Mouse (Mus musculus) midbrain, postnatal 0 days (tissue): Measurements from ENCODE around the gene Cacfd1. TPM values are rescaled to one million over a fixed set of nuclear protein-coding genes. Genes with fewer than 3 reads are reported as not detected.
A peak's percentile ranks its signal among the peaks of the same experiment; 100 is the strongest.

ENCODE experiments used
- ATAC-seq: fragments of 200-750 bp; cut with Nextera tagmentation; 2 replicates; pipeline ENCODE4 v1.8.0; 2017; ENCODE audit warnings: moderate number of reproducible peaks, mild to moderate bottlenecking, moderate TSS enrichment, moderate library complexity; ENCODE audit not compliant: low FRiP score
- DNase-seq: peaks from one replicate; pipeline ENCODE4 v3.0.0-alpha.2; 2015; ENCODE audit warnings: low spot score
- H3K27ac ChIP-seq: fragments of 300-500 bp; sonication (generic); 2 replicates; pipeline ENCODE4 v1.5.1; 2014; ENCODE audit warnings: low read depth, mild to moderate bottlenecking, low read length, mixed read lengths
- H3K27me3 ChIP-seq: fragments of 300-500 bp; sonication (generic); 2 replicates; pipeline ENCODE4 v1.6.1; 2014; ENCODE audit warnings: low read length, control low read depth, mixed read lengths; ENCODE audit not compliant: insufficient read depth
- H3K36me3 ChIP-seq: fragments of 300-500 bp; sonication (generic); 2 replicates; pipeline ENCODE4 v1.6.1; 2014; ENCODE audit warnings: low read length, control low read depth, mixed read lengths; ENCODE audit not compliant: insufficient read depth
- H3K4me1 ChIP-seq: fragments of 300-500 bp; sonication (generic); 2 replicates; pipeline ENCODE4 v1.6.1; 2014; ENCODE audit warnings: mild to moderate bottlenecking, control low read depth, antibody characterized with exemption, low read length, mixed read lengths; ENCODE audit not compliant: insufficient read depth
- H3K4me2 ChIP-seq: fragments of 300-500 bp; sonication (generic); 2 replicates; pipeline ENCODE4 v1.6.1; 2014; ENCODE audit warnings: low read depth, mild to moderate bottlenecking, low read length, mixed read lengths; ENCODE audit not compliant: poor library complexity, severe bottlenecking
- H3K4me3 ChIP-seq: fragments of 300-500 bp; sonication (generic); 2 replicates; pipeline ENCODE4 v1.5.1; 2014; ENCODE audit warnings: low read depth, mild to moderate bottlenecking, low read length, moderate library complexity
- H3K9ac ChIP-seq: fragments of 300-500 bp; sonication (generic); replicated peaks from 2 replicates; pipeline ENCODE4 v1.6.1; 2014; ENCODE audit warnings: mild to moderate bottlenecking, low read length, moderate library complexity, mixed read lengths; ENCODE audit not compliant: poor library complexity, severe bottlenecking
- H3K9me3 ChIP-seq: fragments of 300-500 bp; sonication (generic); 2 replicates; pipeline ENCODE4 v1.6.1; 2016; ENCODE audit warnings: low read length, control low read depth
- CTCF ChIP-seq: IDR thresholded peaks from 2 replicates; pipeline ENCODE4 v1.5.1; 2016; ENCODE audit warnings: antibody characterized with exemption, mild to moderate bottlenecking
- WGBS: fragments of 180-500 bp; shearing (Covaris S2); extraction: QIAGEN DNeasy Blood & Tissue Kit; methylation state at CpG from one replicate; pipeline ENCODE4 v1.1.7; 2014; 5-methylcytosine and 5-hydroxymethylcytosine counted together
- polyA plus RNA-seq: library from polyadenylated mRNA; unstranded; fragments of >200 nt; fragmentation: Nextera tagmentation; extraction: Ambion mirVana; gene quantifications from 2 replicates; pipeline ENCODE4 v1.2.1, GENCODE M21; 2015
- total RNA-seq: library from RNA; depleted of rRNA; stranded (reverse); fragments of >200 nt; gene quantifications from 2 replicates; pipeline ENCODE4 v1.2.3, GENCODE M21; 2014; rRNA removed

Gene Cacfd1
- total and polyA plus RNA-seq, 2 experiments from 2014 or later: 63.0 to 97.1 TPM

GRCm38 (mm10) chr2:27069646-27070045 lies 59.9 kb downstream of the Cacfd1 start:
- DNase-seq (peak; percentile 44), ATAC-seq (no peak)
- no peak for TF ChIP-seq CTCF
- H3K9ac ChIP-seq: no peak overlapping the region
- no peaks in the 10 kb centered on the region for H3K36me3 ChIP-seq
- WGBS: 54% methylated on average over 3 of the region's 3 CpGs
- no peaks in the 10 kb centered on the region for H3K4me1 ChIP-seq
- H3K27ac ChIP-seq: no peak overlapping the region
- H3K27me3 ChIP-seq: no peaks in the 10 kb centered on the region
- H3K4me3 ChIP-seq: no peak overlapping the region
- H3K4me2 ChIP-seq: no peak overlapping the region
- H3K9me3 ChIP-seq: no peaks in the 10 kb centered on the region

GRCm38 (mm10) chr2:27070247-27070813 lies 60.6 kb downstream of the Cacfd1 start:
- ATAC-seq: no peak
- H3K9ac ChIP-seq: no peak overlapping the region
- H3K4me3 ChIP-seq: no peak overlapping the region
- 84% methylated on average over 2 of the region's 2 CpGs for WGBS
- no peak for TF ChIP-seq CTCF
- H3K9me3 ChIP-seq: no peaks in the 10 kb centered on the region
- no peak overlapping the region for H3K27ac ChIP-seq
- no peaks in the 10 kb centered on the region for H3K4me1 ChIP-seq
- no peaks in the 10 kb centered on the region for H3K27me3 ChIP-seq
- H3K36me3 ChIP-seq: no peaks in the 10 kb centered on the region
- no peak overlapping the region for H3K4me2 ChIP-seq
- DNase-seq: no peak

Other genes with a start within 250 kb of the Cacfd1 start
- not detected in 2 replicates for gene Abo, start 144.9 kb upstream of the Cacfd1 start, total RNA-seq
- not detected in 2 replicates for gene Abo, start 144.9 kb upstream of the Cacfd1 start, polyA plus RNA-seq
- 17.2 and 23.8 TPM in 2 replicates for gene Surf6, start 107.0 kb upstream of the Cacfd1 start, total RNA-seq
- gene Surf6, start 107.0 kb upstream of the Cacfd1 start, polyA plus RNA-seq: 24.7 and 27.8 TPM in 2 replicates
- gene Med22, start 99.2 kb upstream of the Cacfd1 start, total RNA-seq: 106 and 119 TPM in 2 replicates
- gene Med22, start 99.2 kb upstream of the Cacfd1 start, polyA plus RNA-seq: 139 and 144 TPM in 2 replicates
- 910 and 1,034 TPM in 2 replicates for gene Rpl7a, start 99.2 kb upstream of the Cacfd1 start, total RNA-seq
- 411 and 433 TPM in 2 replicates for gene Rpl7a, start 99.2 kb upstream of the Cacfd1 start, polyA plus RNA-seq
- 27.5 and 30.0 TPM in 2 replicates for gene Surf2, start 93.6 kb upstream of the Cacfd1 start, total RNA-seq
- gene Surf2, start 93.6 kb upstream of the Cacfd1 start, polyA plus RNA-seq: 55.2 and 55.5 TPM in 2 replicates
- 59.7 and 78.8 TPM in 2 replicates for gene Surf1, start 93.4 kb upstream of the Cacfd1 start, total RNA-seq
- 112 and 122 TPM in 2 replicates for gene Surf1, start 93.4 kb upstream of the Cacfd1 start, polyA plus RNA-seq
- 108 and 120 TPM in 2 replicates for gene Surf4, start 76.0 kb upstream of the Cacfd1 start, total RNA-seq
- gene Surf4, start 76.0 kb upstream of the Cacfd1 start, polyA plus RNA-seq: 101 and 102 TPM in 2 replicates
- gene Stkld1, start 75.9 kb upstream of the Cacfd1 start, total RNA-seq: 0.33 TPM in 1 of 2 replicates, not detected in the other
- 0.11 and 0.17 TPM in 2 replicates for gene Stkld1, start 75.9 kb upstream of the Cacfd1 start, polyA plus RNA-seq
- 39.1 and 41.8 TPM in 2 replicates for gene Rexo4, start 45.5 kb upstream of the Cacfd1 start, total RNA-seq
- gene Rexo4, start 45.5 kb upstream of the Cacfd1 start, polyA plus RNA-seq: 26.0 and 29.4 TPM in 2 replicates
- gene Adamts13, start 36.5 kb upstream of the Cacfd1 start, total RNA-seq: 0.38 TPM in 1 of 2 replicates, not detected in the other
- gene Adamts13, start 36.5 kb upstream of the Cacfd1 start, polyA plus RNA-seq: 0.31 TPM in 1 of 2 replicates, not detected in the other
- gene Slc2a6, start 18.1 kb downstream of the Cacfd1 start, total RNA-seq: 23.8 and 31.8 TPM in 2 replicates
- gene Slc2a6, start 18.1 kb downstream of the Cacfd1 start, polyA plus RNA-seq: 14.4 and 14.8 TPM in 2 replicates
- 0.16 TPM in 1 of 2 replicates, not detected in the other for gene Mymk, start 62.3 kb downstream of the Cacfd1 start, total RNA-seq
- gene Mymk, start 62.3 kb downstream of the Cacfd1 start, polyA plus RNA-seq: 0.15 TPM in 1 of 2 replicates, not detected in the other
- gene Adamtsl2, start 69.5 kb downstream of the Cacfd1 start, total RNA-seq: 14.3 and 17.0 TPM in 2 replicates
- 7.3 and 9.3 TPM in 2 replicates for gene Adamtsl2, start 69.5 kb downstream of the Cacfd1 start, polyA plus RNA-seq
- 4.9 and 8.4 TPM in 2 replicates for gene Fam163b, start 132.6 kb downstream of the Cacfd1 start, total RNA-seq
- gene Fam163b, start 132.6 kb downstream of the Cacfd1 start, polyA plus RNA-seq: 13.0 and 13.9 TPM in 2 replicates
- gene Dbh, start 155.3 kb downstream of the Cacfd1 start, total RNA-seq: 4.2 and 12.3 TPM in 2 replicates
- 0.21 and 0.45 TPM in 2 replicates for gene Dbh, start 155.3 kb downstream of the Cacfd1 start, polyA plus RNA-seq
- gene Sardh, start 238.4 kb downstream of the Cacfd1 start, total RNA-seq: 9.5 and 11.8 TPM in 2 replicates
- gene Sardh, start 238.4 kb downstream of the Cacfd1 start, polyA plus RNA-seq: 7.4 and 8.9 TPM in 2 replicates